Mouse (Mus musculus) lung, postnatal 10 days (tissue): ENCODE data around the gene Rai1.

ENCODE experiments used
- DNase-seq: peaks from one replicate; pipeline ENCODE4 v3.0.0; 2021

Rai1 gene

GRCm38 (mm10) chr11:60225874-60226273 is 121.1 kb downstream of the Rai1 start:
- DNase-seq: no peak

DNA sequence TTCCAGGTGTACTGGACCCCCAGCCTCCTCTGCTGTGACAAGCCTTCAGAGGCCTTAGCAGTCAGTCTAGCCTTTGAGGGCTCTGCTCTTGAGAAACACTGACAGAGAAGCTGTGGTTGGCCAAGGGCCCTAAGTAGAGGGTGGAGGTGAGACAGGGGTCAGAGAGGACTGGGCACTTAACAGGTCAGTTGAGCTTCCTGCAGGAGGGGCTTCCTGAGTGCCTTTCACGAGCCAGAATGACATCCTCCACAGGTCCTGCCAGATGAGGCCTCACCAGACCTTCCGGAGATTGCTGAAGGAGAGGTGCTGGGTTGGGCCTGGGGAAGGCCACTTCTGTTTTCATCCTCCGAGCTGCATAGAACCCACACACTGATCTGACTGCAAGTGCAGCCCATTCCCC is 123.7 kb downstream of the Rai1 start:
- DNase-seq: no peak

DNA sequence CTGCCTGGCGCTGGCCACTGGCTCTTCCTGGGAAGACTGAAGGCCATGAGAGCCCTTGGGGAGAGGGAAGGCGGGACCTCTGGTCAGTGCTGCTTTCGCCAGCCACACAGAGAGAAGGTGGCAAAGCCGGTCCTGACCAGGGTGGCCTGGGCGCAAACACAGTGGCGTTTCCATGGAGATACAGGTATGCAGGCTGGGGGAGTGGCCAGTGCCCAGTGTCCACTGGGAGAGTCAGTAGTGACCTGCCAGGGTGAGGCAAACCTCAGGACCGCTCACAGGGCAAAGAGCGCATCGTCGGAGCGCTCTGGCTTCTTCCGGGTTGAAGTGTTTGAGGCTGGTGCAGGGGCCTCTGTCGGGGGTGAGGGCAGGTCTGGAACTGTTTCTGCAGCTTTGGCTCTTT is 125.0 kb downstream of the Rai1 start:
- DNase-seq: peak; percentile 73

GRCm38 (mm10) chr11:60230512-60230911 is 125.7 kb downstream of the Rai1 start:
- DNase-seq: no peak

DNA sequence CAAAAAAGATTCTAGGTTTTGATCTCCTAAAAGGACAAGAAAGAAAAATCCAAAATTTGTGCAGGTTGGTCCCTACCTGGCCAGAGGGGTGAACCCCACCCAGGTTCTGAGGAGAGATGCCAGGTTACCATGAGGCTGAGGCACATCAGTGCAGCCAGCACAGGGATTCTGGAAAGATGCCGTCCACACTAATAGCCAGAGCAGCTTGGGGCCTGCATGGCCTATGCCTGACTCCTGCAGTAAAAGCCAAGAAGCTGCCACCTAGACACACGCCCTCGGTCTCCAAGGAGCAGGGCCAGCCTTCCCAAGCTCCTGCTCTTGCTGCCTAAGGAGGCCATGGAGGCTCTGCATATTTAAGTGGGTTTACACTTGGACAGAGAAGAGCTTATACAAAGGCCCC is 126.5 kb downstream of the Rai1 start:
- DNase-seq: no peak

DNA sequence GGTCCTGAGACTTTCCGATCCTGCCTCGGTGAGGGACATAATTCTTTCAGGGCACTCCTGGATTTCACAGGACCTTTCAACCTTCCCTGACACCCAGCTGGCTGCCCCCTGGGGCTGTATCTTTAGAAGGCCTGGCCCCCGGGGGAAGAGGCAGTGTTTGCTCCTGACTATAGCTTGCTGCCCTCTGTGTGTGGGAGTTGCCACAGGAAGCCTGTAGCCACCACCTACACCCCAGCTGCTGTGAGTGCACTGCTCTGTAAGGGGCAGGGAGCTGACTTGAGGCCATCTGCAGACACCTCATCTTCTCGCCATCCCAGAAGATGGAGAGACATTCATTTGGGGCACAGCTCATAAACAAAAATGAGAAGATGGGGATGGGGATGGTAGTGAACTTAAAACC is 127.1 kb downstream of the Rai1 start:
- no peak for DNase-seq

DNA sequence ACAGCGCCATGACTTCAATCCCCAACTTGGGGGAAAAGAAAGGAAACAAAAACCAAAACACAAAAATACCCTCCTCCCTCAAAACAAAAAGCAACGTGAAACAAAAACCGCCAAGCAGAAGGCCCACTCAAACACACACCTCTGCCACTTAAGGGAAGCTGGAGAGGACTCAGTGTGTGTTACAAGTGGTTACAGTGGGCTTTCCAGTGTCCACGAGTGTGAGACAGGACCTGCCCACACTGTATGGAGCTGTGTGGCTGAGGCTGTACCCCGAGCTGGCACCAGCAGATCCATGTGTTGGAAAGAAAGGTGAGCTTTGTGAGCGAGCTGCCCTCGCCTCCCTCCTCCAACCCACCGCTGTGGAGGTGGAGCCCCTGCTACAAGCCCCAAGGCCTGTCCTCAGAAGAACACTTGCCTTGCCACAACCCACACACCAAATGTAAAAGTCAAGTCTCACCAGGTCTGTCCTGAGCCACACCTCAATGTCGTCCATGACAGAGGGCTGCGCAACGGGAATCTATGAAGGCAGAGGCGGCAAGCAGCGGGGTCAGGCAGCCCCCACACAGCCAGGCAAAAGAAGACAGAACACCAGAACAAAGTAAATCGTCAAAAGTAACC is 127.7 kb downstream of the Rai1 start:
- DNase-seq: no peak

- DNase-seq: peak; percentile 51
These were observed 128.4 kb downstream of the Rai1 start for GRCm38 (mm10) chr11:60233235-60233634.

DNA sequence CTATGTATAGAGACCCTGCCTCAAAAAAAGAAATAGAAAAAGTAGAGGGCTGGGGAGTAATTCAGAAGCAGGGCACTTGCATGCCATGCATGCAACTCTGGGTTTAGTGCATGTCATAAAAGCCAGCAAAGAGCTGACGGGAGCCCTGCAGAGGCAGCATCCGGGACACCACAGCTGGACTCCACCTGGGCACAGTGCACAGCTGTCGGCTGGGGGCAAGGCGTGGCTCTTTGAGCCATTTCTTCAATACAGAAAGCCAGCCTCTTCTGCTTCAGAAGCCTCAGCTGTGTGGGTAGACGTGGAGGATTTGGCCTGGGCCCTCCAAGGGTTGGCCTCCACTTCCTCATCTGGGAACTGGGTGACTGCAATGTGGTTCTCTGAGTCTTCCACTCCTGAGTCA is 130.5 kb downstream of the Rai1 start:
- DNase-seq: no peak

GRCm38 (mm10) chr11:60240509-60240908 is 135.7 kb downstream of the Rai1 start:
- DNase-seq: no peak

DNA sequence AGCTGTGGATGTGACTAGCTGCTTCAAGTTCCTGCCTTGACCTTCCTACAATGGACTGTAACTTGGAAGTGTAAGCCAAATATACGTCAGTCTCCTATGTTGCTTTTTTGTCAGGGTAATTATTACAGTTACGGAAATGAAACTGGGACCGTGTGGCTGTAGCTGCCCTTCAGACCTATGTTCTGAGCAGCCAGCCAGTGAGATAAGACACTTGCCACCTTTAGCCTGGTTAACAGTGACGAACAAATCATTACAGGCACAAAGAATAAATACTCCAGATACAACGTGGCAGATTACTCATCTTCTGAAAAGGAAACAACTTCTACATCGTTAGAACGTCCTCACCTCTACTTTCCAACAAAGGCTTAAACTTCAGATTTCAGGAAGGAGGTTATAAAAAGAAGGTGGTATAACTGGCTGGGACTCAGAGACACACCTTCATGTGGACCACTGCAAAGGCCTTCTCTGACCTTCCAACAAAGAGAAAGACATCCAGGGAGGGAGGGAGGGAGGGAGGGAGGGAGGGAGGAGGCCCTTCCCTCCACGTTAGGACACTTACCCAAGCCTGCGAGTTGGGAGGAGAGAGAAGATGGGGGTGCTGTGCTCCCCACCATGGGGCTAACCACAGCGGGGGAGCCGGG is 139.8 kb downstream of the Rai1 start:
- no peak for DNase-seq

GRCm38 (mm10) chr11:60246077-60246476 is 141.3 kb downstream of the Rai1 start:
- no peak for DNase-seq

- peak; percentile 55 for DNase-seq
These were observed 143.1 kb downstream of the Rai1 start for GRCm38 (mm10) chr11:60247753-60248550.
